Mouse (Mus musculus) lung, embryonic 14.5 days (tissue): Measurements from ENCODE around the gene Pcp4l1. TPM values are rescaled to one million over a fixed set of nuclear protein-coding genes. Genes with fewer than 3 reads are reported as not detected.

Experiments used
- ATAC-seq: fragments of 200-750 bp; cut with Nextera tagmentation; 2 replicates; pipeline ENCODE4 v1.8.0; 2017; ENCODE audit warnings: mild to moderate bottlenecking, moderate TSS enrichment, moderate library complexity; ENCODE audit not compliant: insufficient read depth
- DNase-seq: peaks from one replicate; pipeline ENCODE4 v3.0.0-alpha.2; 2015
- H3K27ac ChIP-seq: fragments of 300-500 bp; sonication (generic); 2 replicates; pipeline ENCODE4 v1.5.1; 2014; ENCODE audit warnings: low read depth, mild to moderate bottlenecking, moderate library complexity
- H3K27me3 ChIP-seq: fragments of 300-500 bp; sonication (generic); 2 replicates; pipeline ENCODE4 v1.6.1; 2014; ENCODE audit warnings: low read length, control low read depth; ENCODE audit not compliant: insufficient read depth
- H3K36me3 ChIP-seq: fragments of 300-500 bp; sonication (generic); 2 replicates; pipeline ENCODE4 v1.6.1; 2014; ENCODE audit warnings: control low read depth; ENCODE audit not compliant: insufficient read depth
- H3K4me1 ChIP-seq: fragments of 300-500 bp; sonication (generic); 2 replicates; pipeline ENCODE4 v1.6.1; 2014; ENCODE audit warnings: antibody characterized with exemption, control low read depth; ENCODE audit not compliant: insufficient read depth
- H3K4me2 ChIP-seq: fragments of 300-500 bp; sonication (generic); 2 replicates; pipeline ENCODE4 v1.6.1; 2014; ENCODE audit warnings: mild to moderate bottlenecking
- H3K4me3 ChIP-seq: fragments of 300-500 bp; sonication (generic); 2 replicates; pipeline ENCODE4 v1.5.1; 2014; ENCODE audit warnings: low read depth, low read length
- H3K9ac ChIP-seq: fragments of 300-500 bp; sonication (generic); 2 replicates; pipeline ENCODE4 v1.6.1; 2014
- H3K9me3 ChIP-seq: fragments of 300-500 bp; sonication (generic); 2 replicates; pipeline ENCODE4 v1.6.1; 2016; ENCODE audit warnings: low read depth, low read length, control low read depth
- CTCF ChIP-seq: IDR thresholded peaks from 2 replicates; pipeline ENCODE4 v1.5.1; 2016; ENCODE audit warnings: antibody characterized with exemption, low read depth
- WGBS: fragments of 180-500 bp; shearing (Covaris S2); extraction: QIAGEN DNeasy Blood & Tissue Kit; methylation state at CpG from one replicate; pipeline ENCODE4 v1.1.7; 2014; 5-methylcytosine and 5-hydroxymethylcytosine counted together
- polyA plus RNA-seq: library from polyadenylated mRNA; unstranded; fragments of >200 nt; fragmentation: Nextera tagmentation; extraction: Ambion mirVana; gene quantifications from 2 replicates; pipeline ENCODE4 v1.2.1, GENCODE M21; 2014

The Pcp4l1 gene
- polyA plus RNA-seq, 1 experiment from 2014 or later, result 5.7 TPM

- no peaks in the 10 kb centered on the region for H3K27me3 ChIP-seq
- TF ChIP-seq CTCF, result no peak
- H3K4me2 ChIP-seq, result peak overlapping the region; percentile 91
- H3K9ac ChIP-seq, result peak overlapping the region; percentile 53
- H3K4me3 ChIP-seq, result peak overlapping the region; percentile 61
- H3K4me1 ChIP-seq, result peaks cover 6% of the 10 kb centered on the region; the same call in 1 of the 2 replicates
- H3K36me3 ChIP-seq, result peaks cover 24% of the 10 kb centered on the region
- 6% methylated on average over 22 of the region's 22 CpGs for WGBS
- no peaks in the 10 kb centered on the region for H3K9me3 ChIP-seq
- no peak for ATAC-seq
- H3K27ac ChIP-seq, result 0 out of 2 replicates have a peak overlapping the region, but pooled peaks have one; percentile 12
- DNase-seq, result no peak
Observed at GRCm38 (mm10) chr1:171221281-171222193, 25.5 kb upstream of the Pcp4l1 start.

GRCm38 (mm10) chr1:171220871-171221270 is 24.8 kb upstream of the Pcp4l1 start:
- Histone ChIP-seq H3K4me1 (peaks cover 6% of the 10 kb centered on the region; the same call in 1 of the 2 replicates), H3K27me3 (no peaks in the 10 kb centered on the region), H3K36me3 (peaks cover 24% of the 10 kb centered on the region), H3K27ac (0 out of 2 replicates have a peak overlapping the region, but pooled peaks have one; percentile 12), H3K4me3 (peak overlapping the region; percentile 61), H3K4me2 (peak overlapping the region; percentile 91), H3K9me3 (no peaks in the 10 kb centered on the region), H3K9ac (no peak overlapping the region)
- peak; percentile 94 for TF ChIP-seq CTCF
- 8% methylated on average over 10 of the region's 10 CpGs for WGBS
- ATAC-seq (peak; percentile 6; the same call in 1 of the 2 replicates), DNase-seq (peak; percentile 93)

- H3K27ac ChIP-seq, result no peak overlapping the region
- peaks cover 24% of the 10 kb centered on the region for H3K36me3 ChIP-seq
- DNase-seq, result no peak
- TF ChIP-seq CTCF, result no peak
- no peaks in the 10 kb centered on the region for H3K9me3 ChIP-seq
- no peak for ATAC-seq
- H3K27me3 ChIP-seq, result no peaks in the 10 kb centered on the region
- WGBS, result 87% methylated on average over 18 of the region's 18 CpGs
- H3K4me1 ChIP-seq, result peaks cover 5% of the 10 kb centered on the region; the same call in 1 of the 2 replicates
- no peak overlapping the region for H3K4me2 ChIP-seq
- no peak overlapping the region for H3K4me3 ChIP-seq
- H3K9ac ChIP-seq, result no peak overlapping the region
Observed at GRCm38 (mm10) chr1:171216241-171216955, 20.3 kb upstream of the Pcp4l1 start.

GRCm38 (mm10) chr1:171213801-171214496 is 17.9 kb upstream of the Pcp4l1 start, which contains the start of gene Nr1i3:
TSS of gene Nr1i3 (plus strand) at chr1:171213970.
- ATAC-seq (no peak), DNase-seq (no peak)
- peaks cover 7% of the 10 kb centered on the region; the same call in 1 of the 2 replicates for H3K36me3 ChIP-seq
- no peak within 1 kb of the TSS for H3K4me3 ChIP-seq
- WGBS, result 67% methylated on average over 10 of the region's 10 CpGs
- H3K9me3 ChIP-seq, result no peaks in the 10 kb centered on the region
- no peaks in the 10 kb centered on the region for H3K27me3 ChIP-seq
- no peaks in the 10 kb centered on the region for H3K4me1 ChIP-seq
- H3K9ac ChIP-seq, result no peak within 1 kb of the TSS
- no peak within 1 kb of the TSS for H3K27ac ChIP-seq
- no peak within 1 kb of the TSS for H3K4me2 ChIP-seq
- TF ChIP-seq CTCF, result no peak

GRCm38 (mm10) chr1:171212854-171213253 is 16.8 kb upstream of the Pcp4l1 start:
- Histone ChIP-seq H3K9ac (no peak overlapping the region), H3K27ac (no peak overlapping the region), H3K9me3 (no peaks in the 10 kb centered on the region), H3K4me1 (no peaks in the 10 kb centered on the region), H3K4me3 (no peak overlapping the region), H3K4me2 (no peak overlapping the region), H3K36me3 (no peaks in the 10 kb centered on the region), H3K27me3 (no peaks in the 10 kb centered on the region)
- no peak for ATAC-seq
- 33% methylated on average over 3 of the region's 3 CpGs for WGBS
- DNase-seq, result no peak
- no peak for TF ChIP-seq CTCF

GRCm38 (mm10) chr1:171209409-171209808 is 13.3 kb upstream of the Pcp4l1 start:
- H3K4me3 ChIP-seq, result no peak overlapping the region
- no peak for TF ChIP-seq CTCF

More at GRCm38 (mm10) chr1:171209409-171209808, 13.3 kb upstream of the Pcp4l1 start:
- H3K27me3 ChIP-seq, result no peaks in the 10 kb centered on the region
- no peak overlapping the region for H3K4me2 ChIP-seq
- H3K9ac ChIP-seq, result no peak overlapping the region
- no peak overlapping the region for H3K27ac ChIP-seq
- H3K9me3 ChIP-seq, result no peaks in the 10 kb centered on the region
- DNase-seq (no peak), ATAC-seq (no peak)
- no peaks in the 10 kb centered on the region for H3K36me3 ChIP-seq
- no peaks in the 10 kb centered on the region for H3K4me1 ChIP-seq
- 8% methylated on average over 4 of the region's 4 CpGs for whole genome bisulfite sequencing
